Mouse (Mus musculus): ENCODE results near the gene Smyd3.

Smyd3 gene

DNA sequence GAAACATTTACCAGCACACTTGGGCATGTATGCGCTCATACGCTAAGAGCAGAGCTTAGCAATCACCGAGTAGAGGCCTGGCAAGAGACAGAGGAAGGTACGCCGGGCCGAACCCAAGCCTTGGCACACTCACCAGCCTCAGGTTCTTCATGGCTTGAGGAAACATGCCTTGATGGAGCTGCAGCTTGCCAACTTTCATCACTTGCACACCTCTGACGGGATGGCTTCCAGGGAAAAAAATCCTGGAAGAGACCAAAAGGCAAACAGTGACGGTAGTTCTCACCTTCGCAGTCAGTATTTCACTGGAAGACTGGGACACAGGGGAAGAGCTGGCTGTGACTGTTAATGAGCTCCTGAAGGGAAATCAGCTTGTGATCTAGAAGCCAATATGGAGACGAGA lies 545.8 kb downstream of the Smyd3 start:
- DNase-seq (ENCODE audit: low spot score in 2 of 2) = no peak

DNA sequence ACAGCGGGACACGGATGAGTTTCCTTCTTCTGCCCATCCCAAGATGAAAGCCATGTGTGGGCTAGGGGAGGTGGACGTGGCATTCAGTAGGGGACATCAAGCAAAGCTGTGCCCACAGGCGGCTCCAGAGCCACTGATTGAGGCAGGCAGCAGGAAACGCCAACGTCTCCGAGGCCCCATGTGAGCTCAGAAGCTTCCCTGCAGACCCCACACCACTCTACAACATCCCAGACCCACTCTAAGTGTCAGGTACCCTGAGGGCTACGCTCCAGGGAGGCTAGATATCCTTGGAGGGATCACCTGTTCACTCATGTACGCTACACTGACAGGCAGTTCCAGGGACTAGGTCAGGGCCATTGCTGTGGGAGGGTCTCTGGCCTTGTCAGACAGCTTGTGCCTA lies 556.2 kb downstream of the Smyd3 start:
- DNase-seq (ENCODE audit: low spot score in 2 of 2) = no peak

DNA sequence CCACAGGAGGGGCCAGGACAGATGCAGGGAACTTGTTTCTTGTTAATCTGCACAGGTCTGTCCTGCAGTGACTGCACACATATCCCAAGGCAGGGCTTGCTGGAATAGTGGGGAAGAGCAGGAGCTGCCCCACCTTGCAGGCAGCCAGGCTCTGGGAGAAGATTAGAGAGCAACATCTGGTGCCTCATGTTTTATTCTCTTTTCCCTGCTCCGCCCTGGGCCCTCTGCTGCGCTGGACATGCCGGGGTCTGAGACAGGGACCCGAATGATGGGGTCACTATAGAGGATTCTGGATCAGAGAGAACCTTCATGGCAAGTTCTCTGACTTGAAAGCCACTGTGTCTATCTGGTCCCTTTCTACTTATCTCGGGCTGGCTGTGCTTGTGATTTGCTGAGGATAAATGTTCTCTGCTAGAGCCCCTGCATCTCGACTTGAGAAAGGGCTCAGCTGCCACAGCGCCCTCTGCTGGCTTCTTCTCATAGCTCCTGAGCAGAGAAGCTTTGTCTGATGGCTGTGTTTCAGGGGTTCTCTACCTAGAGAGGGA lies 557.8 kb downstream of the Smyd3 start:
- peak; percentile 24 to 72 for DNase-seq (ENCODE audit: low spot score in 2 of 2)

DNA sequence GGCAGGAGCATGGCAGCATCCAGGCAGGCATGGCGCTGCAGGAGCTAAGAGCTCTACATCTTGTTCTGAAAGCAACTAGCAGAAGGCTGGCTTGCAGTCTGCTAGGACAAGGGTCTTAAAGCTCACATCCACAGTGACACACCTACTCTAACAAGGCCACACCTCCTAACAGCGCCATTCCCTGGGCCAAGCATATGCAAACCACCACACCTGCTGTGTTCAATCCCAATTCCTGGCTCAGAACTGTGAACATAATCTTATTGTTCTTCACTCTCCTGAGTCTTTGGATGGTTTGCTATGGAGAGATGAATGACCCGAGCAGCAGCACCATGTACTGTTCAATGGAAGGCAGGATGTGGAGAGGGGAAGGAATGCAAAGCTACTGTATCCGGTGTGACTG lies 559.2 kb downstream of the Smyd3 start:
- no peak for DNase-seq (ENCODE audit: low spot score in 2 of 2)

DNA sequence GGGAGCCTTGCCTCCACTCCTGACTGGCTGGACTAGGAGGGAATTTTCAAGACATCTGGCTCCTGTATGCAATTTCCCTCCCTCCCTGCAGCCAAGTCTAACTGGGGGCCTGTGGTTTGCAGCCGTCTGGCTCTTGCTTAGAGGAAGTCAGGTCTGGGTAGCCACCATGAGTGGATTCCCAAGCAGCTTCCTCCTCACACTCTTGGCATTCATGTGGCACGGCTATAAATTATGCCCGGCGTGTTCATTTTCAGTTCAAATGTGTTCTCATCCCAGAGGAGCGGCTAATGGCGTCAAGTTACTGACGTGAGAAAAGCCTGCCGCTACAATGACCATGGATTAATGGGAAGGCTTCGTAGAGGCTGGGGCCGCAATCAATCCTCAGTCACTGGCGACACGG lies 564.9 kb downstream of the Smyd3 start:
- DNase-seq (ENCODE audit: low spot score in 2 of 2) = no peak

DNA sequence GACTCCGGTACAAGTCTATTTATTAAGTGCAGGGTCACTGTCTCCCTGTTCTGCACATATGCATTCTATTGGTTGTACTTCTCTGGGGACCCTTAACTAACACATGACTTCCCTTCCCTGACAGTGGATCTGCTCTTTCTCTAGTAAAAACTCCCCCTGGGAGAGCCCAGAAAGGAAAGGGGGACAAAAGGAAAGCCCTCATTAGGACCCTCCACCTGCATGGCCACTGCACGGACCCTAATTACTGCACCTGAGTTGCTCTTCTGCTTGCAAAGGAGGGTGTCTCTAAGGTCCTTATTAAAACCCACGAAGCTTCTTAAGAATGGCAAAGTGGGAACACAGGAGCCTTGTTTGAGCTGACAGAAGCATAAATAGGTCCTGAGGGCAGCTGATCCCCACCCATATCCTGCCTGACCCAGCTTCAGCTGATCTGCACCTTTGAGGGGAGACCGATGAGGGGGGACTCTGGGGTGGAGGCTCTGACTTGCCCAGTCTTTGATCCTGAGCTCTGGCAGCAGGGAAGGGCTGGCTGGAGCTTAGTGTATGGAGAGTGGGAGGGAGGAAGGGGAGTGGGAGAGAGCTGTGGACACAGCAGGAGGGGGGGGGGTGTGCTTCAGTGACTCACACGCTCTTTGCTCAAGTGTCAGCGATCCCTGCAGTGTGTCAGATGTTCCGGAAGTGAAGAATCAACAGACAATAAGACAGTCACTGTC lies 575.4 kb downstream of the Smyd3 start:
- no peak for DNase-seq (ENCODE audit: low spot score in 2 of 2)

DNA sequence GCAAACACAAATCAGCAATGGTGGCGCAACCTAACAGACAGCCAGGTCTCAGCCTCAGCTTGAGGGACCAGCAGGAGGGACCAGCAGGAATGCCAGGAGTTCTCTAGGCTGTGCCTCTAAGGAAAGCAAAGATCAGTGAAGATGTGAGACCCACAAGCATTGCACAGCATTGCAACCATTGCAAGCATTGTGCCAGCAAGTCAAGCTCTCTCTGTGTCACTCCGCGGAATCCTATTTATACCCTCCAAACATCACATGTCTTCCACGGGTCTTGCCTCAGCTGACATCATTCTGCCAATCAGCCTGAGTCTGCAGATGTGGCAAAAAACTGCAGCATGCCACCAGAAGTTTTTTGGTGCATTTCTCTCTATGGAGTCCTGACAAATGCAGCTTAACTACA lies 577.5 kb downstream of the Smyd3 start:
- DNase-seq (ENCODE audit: low spot score in 2 of 2) = no peak

DNA sequence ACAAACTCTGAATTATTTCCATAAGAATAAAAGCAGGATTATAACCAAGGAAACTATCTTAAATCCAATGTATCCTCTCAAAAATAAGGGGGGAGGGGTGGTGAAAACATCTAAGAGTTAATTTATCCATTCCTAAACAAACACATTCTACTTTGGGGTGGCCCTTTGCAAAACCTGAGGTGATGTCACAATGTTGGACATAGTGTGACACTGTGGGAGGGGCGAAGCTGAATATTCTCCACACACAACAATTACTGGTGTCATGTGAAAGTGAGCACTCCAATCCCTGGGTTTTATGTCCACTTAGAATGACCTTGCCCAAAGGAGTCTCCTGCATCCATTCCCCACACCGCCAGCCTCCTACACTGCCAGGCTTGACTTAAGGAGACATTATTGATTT lies 580.9 kb downstream of the Smyd3 start:
- no peak for DNase-seq (ENCODE audit: low spot score in 2 of 2)

DNA sequence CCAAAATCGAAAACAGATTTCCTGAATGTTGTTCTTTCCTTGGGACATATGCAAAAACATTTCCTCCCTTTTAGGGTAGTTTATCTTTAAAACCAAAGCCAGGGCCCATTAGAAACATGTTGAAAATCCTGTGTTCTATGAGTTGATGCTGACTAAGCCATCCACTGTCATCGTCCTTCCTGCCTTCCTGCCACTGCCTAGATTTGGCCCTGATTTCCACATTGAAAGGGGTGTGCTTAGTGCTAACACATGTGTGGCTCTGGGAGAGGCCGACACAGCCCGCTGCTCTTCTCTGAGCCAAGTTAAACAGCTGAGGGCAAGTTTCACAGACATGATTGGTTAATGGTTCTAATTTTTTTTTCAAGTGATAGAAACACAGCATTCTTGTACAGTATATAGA lies 581.4 kb downstream of the Smyd3 start:
- no peak for DNase-seq (ENCODE audit: low spot score in 2 of 2)

DNA sequence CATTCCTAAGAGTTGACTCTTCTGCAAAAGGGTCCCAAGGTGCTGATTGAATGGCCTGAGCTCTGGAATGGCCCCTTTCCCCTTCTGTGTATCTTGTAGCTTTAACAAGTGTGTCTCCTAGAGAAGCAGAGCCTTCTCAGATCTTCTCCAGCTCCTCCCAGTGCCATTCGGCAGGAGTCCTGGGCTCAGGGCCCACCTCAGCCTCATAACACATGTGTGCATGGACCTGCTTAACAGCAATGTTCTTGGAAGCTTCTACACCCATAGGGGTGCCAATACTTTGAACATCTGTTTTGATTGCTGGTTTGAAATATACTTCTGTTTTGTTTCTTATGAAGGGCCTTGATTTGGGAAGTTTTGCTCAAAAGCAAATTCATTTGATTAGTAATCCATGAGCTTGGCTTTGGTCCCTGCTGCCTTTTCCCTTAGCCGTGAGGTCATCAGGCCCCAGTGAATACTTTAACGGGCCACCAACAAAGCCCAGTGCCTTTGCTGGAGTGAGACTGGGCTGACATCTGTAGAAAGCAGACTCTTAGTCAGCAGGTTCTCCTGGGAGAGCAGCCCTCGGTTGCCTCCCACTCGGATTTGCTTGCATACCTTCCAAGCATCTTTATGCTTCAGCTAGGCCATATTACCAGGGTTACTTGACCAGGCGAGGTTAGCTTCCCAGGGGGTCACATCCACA lies 583.7 kb downstream of the Smyd3 start:
- no peak for DNase-seq (ENCODE audit: low spot score in 2 of 2)

DNA sequence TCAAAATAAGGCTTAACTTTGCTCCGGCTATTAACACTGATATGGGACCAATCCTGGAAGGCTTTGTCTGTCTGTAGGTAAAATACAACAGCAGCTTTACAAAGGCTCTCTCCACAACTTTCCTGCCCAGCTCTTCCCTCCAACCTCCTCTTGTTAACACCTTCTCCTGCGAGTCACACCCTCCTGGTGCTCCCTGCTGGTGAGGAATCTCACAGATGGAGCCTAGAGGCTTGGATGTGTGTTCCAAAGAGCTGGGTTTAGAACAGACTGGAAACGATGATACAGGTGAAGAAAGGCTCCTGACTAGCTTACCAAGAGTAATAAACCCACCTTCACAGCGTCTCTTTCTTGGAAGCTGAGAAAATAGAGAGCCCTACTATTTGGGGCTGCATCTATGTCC lies 588.3 kb downstream of the Smyd3 start:
- no peak for DNase-seq (ENCODE audit: low spot score in 2 of 2)

DNA sequence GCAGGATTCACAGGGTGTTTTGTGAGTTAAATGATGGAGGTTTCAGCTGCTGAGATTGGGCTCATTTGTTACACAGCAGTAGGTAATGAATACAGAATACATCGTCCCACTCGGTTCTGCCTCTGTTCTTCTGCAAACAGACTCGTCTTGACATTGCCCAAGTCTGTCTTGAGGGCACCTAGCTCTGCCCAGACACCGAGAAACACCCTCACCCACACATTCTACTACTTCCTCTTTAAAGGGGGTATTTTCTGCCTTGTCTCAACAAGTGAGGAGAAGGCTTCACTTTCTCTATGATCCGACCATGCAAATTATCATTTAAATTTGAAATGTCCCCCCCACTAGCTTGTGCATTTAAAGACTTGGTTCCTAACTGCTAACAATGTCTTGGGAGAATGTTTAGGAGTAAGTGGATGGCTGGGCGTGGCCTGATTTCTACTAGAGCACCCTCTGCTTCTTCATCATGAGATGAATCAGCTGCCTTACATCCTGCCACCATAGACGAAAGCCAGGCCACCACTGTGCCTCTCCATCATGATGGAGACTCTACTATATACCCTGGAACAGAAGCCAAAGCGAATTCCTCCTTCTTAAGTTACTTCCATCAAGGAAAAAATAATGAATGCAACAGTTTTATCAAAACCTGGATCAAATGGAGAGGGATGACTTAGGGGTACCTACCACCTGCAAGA lies 593.2 kb downstream of the Smyd3 start:
- no peak for DNase-seq (ENCODE audit: low spot score in 2 of 2)

DNA sequence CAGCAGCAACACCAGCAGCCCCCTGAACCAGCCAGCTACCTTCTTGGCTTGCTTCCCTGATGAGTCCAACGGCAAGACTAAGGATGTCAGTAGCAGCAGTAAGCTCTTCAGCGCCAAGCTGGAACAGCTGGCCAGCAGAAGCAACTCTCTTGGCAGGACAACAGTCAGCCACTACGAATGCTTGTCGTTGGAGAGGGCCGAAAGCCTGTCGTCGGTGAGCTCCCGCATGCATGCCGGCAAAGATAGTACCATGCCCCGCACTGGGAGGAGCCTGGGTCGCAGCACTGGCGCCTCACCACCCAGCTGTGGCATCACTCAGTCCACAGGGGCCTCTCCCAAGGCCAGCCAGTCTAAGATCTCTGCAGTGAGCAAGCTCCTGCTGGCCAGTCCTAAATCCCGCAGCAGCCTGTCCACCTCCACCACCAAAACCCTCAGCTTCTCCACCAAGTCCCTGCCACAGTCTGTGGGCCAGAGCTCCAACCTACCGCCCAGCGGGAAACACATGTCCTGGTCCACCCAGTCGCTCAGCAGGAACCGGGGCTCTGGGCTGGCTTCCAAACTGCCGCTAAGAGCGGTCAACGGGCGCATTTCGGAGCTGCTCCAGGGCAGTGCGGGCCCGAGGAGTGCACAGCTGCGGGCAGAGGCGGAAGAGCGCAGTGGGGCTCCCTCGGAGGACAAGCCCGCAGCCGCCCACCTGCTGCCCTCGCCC lies 600.5 kb downstream of the Smyd3 start:
- no peak for DNase-seq (ENCODE audit: low spot score in 2 of 2)

DNA sequence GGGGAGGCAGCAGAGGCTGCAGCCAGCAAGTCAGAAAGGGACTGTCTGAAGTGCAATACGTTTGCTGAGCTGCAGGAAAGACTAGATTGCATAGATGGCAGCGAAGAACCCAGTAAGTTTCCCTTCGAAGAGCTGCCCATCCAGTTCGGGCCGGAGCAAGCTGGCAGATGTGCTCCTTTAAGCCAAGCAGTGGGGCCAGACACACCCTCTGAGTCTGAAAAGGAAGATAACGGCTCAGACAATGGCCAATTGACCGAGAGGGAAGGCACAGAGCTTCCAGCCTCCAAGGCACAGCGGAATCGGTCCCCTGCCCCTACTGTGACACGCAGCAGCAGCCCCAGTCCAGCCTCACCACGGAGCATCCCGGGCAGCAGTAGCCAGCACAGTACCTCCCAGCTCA lies 602.8 kb downstream of the Smyd3 start:
- no peak for DNase-seq (ENCODE audit: low spot score in 2 of 2)

DNA sequence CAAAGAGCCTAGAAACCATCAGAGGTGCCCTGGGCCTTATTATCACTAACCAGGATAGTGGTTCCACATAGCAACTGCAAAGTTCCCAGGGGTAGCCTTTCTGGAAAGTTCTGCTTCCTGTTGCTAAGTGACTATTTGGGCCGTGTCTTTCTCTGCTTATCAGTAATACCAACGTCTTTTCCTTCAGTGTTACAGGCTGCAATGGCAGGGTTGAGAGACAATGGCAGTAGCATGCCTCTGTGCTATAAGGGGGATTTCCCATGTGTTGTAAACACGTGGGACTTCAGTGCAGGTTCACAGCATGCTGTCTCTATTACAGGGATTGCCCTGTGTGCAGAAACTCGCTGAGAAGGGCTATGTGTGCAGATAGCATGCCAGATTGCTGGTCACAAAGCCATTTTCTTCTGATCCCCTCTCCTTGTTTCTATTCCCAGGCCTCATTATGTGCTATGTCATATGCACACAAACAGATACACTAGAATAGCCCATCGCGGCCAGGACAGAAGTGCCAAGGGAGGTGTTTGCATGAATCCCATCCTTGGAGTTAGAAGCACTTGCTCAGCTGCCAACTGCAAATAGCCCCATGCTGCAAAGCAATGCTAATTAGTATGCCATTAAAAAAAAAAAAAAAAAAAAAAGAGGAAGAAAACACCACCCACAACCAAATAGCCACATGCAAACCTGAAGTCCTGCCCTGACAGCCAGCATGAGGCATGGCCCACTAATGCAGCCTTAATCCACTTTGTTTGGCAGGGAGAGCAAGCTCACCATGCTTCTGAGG lies 604.7 kb downstream of the Smyd3 start:
- DNase-seq (ENCODE audit: low spot score in 2 of 2) = no peak

DNA sequence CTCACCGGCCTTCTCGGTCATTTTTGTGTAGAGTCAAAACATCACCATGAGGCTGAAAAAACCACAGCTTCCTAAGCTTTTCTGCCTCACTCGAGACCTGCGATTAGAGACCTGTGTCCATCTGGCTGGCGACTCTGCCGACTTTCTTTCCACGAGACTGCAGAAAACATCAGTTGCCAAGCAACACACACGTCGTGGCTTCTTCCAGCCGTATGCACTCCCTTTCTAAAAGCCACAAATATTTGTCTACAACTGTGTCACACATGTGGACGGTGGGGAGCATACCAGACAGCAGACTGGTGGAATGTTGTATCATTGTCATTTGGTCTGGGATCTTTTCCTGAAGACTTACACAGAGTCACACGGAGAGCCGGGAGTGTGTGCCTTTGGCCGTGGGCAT lies 606.9 kb downstream of the Smyd3 start:
- no peak for DNase-seq (ENCODE audit: low spot score in 2 of 2)
